Mouse (Mus musculus) neural tube, embryonic 10.5 days (tissue): ENCODE results near the gene Enah.

Source experiments
- DNase-seq: peaks from one replicate; pipeline ENCODE4 v3.0.0-alpha.2; 2017; ENCODE audit warnings: low spot score; ENCODE audit errors: extremely low spot score

The Enah gene

DNA sequence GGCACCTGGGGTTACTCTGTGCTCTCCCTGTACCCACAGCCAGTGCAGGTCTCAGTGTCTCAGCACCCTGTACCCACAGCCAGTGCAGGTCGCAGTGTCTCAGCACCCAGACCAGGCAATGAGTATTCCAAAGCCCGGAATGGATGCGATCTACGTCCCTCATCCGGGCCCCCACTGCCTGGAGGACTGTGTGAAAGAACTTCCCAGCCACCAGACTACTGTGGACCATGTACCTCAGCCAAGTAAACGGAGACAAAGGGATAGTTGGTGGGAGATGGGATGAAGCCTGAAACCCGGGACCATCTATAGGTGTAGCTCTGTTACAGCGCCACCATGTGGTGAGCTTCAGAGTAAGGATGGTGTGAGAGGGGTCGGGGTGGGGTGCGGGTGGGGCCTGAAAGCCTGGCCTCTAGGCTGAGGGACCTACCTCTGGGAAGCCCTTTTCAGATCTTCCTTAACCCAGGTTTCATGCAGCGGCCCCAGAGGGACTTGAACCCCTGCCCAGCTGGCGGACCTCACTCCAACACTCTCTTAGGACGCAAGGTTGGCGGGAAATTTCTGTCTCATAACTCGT, 139.0 kb downstream of the Enah start:
- no peak for DNase-seq

DNA sequence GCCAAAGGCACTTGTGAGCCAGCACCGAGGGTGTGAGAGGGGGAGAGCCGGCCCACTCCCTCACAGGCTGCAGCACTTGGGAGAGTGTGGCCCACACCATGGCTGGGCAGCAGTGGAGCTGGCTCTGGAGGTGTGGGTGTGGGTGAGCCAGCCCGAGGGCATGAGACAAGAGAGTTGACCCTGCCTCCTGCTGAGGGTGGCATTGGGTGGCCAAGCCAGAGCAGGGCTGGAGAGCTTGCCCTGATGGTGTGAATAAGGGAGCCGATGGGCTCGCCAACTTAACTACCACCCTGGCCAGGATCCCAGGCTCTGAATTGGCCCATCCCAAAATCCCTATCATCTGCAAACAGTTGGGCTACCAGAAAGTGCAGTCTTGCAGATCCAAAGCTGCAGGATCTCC, 141.4 kb downstream of the Enah start:
- DNase-seq, result no peak

DNA sequence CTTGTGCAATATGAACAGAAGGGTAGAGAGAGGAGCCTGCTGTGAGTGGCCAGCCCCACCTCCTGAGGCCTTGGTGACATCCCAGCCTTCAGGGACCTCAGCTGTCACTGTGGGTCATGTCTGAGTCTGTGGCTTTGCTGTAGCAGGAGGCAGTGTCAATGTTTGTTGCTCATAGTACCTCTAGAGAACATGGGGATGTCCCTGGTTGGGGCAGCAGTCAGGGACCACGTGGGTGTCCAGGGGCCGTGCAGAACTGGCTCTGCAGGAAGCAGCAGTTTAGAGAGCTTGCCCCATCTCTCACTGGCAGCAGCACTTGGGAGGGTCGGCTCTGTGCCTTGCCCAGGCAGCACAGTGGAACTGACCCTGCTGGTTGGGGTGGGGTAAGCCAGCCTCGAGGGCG, 142.7 kb downstream of the Enah start:
- no peak for DNase-seq

DNA sequence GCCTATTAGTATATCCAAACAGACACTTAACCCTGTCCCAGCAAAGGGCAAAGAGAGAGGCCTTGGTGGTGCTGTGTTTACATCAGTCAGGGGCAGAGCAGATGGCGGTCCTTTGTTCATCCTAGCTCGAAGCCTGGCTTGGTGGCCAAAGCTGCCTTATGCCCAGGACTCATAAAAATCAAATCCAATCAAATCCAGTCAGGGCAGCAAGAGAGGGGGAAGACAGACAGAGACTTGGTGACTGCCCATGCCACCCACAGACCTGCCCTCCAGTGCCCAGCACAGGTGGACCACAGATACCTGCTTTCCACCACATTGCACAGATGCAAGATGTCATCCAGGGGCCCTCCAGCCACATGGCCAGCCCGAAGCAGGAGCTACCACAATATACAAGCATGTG, 143.1 kb downstream of the Enah start:
- DNase-seq, result no peak

DNA sequence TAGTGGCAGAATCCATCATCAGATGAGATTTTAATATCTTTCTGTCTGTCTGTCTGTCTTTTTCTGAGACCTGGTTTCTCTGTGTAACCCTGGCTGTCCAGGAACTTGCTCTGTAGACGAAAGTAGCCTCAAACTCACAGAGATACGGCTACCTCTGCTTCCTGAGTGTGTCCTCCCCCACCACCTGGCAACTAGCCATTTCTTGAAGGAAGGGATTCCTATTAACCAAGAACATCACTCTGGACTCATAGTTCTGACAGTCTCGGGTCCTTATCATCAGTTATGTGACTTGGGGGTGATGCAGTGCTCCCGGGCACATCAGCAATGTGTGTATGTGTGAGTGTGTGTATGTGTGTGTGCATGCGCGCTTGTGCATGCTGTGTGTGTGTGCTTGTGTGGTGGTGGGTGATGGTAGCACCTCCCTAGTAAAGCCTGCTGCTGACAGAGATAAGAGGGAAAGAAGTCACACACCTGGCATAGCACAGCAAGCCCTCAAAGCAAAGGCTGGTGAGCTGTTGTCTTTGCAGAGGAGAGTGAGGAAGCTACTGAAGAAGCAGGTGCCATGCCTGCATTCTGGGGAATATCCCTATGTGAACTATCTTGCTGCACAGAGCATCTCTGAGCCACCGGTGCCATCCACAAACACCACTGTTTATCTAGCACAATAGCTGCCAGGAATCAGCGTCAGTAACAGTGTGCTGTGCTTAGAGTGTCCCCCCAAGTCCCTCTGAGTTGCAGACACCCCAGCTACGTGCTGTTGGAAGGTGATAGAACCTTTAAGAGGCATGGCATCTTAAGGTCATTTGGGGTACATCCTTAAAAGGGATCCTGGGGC, 146.5 kb downstream of the Enah start:
- DNase-seq, result no peak

DNA sequence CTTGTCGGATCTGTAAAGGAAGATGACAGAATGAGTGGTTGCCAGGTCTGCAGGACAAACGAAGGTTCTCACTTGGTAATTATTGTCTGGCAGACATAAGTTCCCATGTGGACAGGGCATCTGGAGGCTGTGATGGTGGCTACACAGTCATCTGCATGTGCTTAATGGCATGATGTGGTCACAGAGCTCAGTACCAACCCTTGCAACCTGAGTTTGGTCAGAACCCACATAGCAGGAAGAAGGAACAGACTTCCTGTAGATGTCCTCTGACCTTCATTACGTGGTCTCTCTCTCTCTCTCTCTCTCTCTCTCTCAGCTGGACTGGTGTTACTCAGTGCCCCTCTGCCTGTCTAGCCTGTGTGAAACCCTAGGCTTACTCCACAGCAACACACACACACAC, 147.2 kb downstream of the Enah start:
- DNase-seq, result no peak

DNA sequence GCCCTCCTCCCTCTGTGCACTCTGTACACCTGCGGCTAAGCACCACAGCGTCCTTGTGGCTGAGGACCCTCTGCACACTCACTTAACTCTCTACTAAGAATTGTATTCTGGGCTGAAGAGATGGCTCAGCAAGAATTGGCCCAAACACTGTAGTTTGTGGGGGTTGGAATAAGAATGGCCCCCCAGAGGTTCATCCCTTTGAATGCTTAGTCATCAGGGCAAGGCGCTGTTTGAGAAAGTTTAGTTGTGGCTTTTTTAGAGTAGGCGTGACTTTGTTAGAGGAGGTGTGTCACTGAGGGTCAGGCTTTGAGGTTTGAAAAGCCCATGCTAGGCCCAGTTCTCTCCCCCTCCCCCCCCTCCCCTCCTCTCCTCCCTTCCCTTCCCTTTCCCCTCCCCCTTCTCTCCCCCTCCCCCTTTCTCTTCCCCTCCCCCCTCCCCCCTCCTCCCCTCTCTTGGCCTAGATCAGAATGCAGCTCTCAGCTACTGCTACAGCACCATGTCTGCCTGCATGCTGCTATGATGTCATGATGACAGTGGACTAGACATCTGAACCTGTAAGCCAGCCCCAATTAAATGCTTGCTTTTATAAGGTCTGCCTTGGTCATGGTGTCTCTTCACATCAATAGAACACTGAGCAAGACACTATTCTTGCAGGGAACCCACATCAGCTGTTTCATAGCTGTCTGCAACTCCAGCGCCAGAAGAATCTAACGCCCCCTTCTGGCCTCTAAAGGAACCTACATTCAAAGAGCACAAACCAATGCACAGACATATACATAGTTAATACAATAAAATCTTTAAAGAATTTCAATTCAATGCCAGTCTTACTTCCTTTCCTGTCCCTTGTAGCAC, 153.1 kb downstream of the Enah start:
- no peak for DNase-seq

DNA sequence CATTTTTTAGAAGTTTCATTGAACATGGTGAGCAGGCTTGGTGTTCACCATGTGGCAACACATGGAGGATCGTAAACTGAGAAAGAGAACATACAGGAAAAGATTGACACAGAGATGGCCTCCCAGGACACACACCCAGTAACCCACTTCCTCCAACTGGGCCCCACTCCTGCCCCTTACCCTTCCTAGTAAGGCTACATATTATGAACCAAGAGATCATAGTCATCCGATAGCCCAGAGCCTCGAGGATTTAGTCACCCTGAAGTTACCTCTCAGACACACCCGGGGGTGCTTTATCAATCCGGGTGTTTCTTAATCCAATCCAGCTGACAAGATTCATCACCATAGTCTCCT, 153.9 kb downstream of the Enah start:
- no peak for DNase-seq

DNA sequence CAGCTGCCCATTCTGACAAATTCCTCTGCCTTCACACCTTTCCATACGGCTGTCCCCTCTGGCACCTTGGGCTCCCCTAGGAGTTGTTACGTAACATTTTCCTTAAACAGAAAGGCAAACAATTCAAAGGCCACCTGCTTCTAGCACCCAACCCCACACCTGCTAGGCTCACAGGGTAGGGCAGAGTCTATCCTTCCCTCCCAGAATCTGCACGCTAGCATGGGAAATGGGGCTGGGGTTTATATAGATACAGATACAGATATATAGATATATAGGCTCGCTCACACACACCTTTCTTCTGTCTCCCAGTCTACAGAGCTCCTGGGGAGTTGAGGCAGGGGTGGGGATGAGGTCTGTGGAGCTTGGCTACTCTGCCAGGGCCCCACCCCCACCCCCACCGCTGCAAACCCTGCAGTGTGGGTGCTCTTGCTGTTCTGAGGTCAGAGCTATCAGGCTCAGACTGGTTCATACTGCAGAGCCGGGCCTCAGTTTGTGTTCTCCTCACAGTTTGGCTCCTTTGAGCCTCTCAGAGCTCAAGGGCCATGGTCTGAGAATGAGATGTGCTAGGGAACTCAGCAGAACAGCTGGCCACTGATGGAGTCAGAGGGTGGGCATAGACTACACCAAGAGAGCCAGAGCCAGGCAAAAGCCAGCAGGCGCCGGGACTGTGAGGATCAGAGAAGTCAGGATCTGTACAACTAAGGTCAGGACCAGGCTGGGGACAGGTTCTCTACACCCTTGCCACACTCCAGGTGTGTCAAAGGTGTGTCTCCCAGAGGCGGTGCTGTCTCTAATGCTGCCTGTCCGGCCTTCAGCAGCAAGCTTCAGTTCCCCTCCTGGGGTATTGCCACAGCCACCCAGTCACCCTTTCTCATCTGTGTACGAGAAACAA, 154.6 kb downstream of the Enah start:
- no peak for DNase-seq

DNA sequence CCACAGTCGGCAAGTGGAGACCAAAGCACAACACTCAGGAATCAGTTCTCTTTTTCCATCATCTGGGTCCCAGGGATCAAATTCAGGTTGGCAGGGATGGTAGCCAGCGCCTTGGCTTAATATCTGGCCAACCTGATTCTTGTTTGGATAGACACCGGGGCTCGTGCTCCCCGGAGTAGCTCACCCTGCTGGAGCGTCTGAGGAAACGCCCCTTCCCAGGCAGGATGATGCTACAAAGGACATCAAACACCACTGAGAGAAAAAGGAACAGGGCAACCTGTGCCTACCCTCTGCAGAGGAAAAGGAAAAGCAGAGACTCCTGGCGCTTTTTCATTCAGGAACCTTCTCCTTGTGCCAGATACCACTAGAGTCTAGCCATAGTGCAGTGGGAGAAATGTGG, 156.4 kb downstream of the Enah start:
- no peak for DNase-seq

DNA sequence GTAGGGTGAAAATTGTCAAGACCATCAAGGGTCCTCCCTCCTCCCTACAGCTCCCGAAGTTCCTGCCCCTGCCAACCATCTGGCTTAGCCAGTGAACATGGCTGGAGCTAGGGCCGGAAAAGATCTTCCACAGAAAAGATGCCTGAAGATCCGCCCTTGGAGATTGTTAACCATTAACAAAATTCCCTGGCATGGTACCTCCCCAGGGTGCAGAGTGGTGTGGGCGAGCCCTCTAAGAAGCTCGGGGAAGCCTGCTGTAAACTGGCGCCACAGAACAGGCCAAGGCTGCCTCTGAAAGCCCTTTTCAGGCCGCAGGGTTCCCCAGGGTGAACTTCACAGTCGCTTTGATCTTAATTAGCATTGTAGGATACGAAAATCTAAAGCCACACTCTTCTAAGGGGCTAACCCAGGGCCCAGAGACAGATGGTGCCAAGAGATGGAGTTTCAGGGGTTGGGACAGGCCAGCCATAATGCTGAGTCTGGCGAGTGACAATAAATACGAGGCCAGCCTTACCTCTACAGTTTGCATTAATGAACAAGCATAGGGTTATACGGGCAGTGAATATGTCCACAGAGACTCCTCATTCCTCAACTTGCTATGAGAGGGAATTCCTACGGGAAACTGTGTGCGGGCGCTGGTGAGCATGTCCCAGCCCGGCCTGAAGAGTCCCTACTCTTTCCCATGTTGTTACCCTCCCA, 157.0 kb downstream of the Enah start:
- DNase-seq, result no peak

DNA sequence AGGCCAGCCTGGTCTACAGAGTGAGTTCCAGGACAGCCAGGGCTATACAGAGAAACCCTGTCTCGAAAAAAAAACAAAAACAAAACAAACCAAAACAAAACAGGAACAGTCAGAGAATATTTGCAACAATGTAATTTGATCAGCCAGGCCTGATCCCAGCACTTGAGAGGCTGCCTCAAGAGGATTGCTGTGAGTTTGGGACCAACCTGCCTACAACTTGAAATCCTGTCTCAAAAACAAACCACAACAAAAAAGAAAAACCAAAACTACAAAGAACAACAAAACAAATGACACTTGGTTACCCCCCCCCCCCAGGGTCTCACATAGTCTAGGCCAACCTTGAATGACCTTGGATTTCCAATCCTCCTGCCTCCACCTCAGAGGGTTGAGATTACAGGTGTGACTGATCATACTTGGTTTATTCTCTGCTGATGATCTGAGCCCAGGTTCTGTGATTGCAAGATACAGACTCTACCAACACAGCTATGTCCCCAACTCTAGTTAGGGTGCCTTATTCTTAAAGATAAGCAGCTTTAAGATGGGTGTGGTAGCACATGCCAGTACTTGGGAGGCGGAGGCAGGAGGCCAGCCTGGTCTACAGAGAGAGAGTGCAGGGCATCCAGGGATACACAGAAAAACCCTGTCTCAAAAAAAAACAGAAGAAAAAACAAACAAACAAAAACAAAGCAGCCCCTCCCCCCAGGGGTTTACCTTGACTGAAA, 158.4 kb downstream of the Enah start:
- no peak for DNase-seq

DNA sequence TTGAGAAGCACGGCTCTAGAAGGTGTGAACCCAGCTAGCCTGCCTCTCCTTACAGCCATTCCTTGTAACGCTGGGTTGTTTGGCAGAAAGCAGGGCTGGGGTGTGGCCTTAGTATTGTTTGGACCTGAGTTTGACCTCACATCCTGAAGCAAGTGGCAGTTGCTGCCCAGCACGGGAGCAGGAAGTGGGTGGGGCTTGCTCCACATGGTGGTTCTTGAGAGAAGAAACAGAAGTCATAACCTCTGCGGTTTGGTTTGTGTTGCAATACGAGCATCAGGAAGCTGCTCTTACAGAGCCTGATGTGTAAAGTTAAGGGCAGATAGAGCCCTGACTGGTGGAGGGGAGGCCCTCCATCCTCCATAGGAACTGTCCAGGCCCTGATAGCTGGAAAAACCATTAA, 159.1 kb downstream of the Enah start:
- peak; percentile 31 for DNase-seq

DNA sequence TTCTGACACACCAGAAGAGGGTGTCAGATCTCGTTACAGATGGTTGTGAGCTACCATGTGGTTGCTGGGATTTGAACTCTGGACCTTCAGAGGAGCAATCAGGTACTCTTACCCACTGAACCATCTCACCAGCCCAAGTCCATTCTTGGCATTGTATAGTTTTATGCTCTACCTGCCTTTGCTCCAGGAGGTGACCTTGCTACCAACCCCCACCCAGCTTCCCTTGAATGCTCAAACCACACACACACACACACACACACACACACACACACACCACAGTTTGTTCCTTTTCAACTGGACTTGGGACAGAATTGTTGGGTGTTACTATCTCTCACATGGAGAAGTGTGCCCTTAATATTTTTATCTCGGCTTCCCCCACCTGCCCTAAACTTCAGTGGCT, 163.5 kb downstream of the Enah start:
- DNase-seq, result no peak

DNA sequence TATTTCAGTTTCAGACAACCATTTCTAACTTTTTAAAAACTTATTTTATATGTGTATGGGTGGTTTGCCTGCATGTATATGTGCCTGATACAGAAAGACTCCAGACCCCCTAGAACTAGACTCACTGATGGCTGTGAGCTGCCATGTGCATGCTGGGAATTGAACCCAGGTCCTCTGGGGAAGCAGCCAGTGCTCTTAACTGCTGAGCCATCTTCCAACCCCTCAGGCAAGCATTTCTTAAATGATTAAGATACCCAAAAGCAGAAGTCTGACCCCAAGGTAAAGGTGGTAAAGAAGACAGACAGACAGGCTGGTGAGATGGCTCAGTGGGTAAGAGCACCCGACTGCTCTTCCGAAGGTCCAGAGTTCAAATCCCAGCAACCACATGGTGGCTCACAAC, 165.0 kb downstream of the Enah start:
- no peak for DNase-seq

DNA sequence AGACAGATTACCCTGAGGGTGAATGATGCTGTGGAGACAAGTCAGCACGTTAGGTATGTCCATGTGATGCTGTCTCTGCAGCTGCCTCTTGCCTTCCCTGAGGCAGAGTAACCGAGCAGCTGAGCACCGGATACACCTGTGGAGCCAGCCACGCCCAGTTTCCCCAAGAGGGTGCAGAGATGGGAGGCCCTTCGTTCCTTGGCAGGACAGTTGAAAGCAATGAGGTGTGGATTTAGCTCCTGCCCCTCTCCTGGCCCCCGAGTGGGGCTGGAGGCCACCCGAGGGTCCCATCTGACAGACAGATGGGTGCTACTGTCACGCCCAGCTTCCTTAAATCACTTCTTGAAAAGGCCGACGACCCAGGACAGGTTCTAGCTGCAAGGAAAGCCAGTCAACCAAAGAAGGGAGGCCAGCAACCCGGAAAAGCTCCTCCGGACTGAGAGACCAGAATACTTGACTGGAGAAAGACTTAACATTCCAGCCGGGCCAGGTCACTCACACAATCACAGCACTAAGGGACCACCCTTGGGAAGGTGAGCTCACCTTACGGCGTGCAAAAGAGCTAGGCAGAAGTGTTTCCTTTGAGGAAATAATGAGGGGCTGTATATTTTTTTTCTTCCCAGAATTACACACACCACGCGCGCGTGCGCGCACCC, 166.6 kb downstream of the Enah start:
- peak; percentile 31 for DNase-seq

DNA sequence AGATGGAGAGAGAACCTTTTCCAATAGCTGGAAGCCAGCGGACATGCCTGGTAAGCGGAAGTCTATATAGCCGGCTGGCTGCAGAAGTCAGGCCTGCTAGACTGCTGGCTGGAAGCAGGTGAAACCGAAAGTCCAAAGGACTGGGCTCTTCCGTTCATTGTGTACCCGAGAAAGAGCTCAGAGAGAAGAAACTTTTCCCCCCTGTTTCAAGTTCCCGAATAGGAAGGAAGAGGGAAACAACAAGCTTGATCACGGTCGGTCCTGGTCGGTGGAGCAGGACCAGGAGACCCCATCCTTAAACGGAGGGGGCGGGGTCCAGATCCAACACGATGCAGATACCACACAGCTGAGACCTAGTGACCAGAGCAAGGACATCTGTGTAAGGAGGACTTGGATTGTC, 167.3 kb downstream of the Enah start:
- DNase-seq, result no peak

DNA sequence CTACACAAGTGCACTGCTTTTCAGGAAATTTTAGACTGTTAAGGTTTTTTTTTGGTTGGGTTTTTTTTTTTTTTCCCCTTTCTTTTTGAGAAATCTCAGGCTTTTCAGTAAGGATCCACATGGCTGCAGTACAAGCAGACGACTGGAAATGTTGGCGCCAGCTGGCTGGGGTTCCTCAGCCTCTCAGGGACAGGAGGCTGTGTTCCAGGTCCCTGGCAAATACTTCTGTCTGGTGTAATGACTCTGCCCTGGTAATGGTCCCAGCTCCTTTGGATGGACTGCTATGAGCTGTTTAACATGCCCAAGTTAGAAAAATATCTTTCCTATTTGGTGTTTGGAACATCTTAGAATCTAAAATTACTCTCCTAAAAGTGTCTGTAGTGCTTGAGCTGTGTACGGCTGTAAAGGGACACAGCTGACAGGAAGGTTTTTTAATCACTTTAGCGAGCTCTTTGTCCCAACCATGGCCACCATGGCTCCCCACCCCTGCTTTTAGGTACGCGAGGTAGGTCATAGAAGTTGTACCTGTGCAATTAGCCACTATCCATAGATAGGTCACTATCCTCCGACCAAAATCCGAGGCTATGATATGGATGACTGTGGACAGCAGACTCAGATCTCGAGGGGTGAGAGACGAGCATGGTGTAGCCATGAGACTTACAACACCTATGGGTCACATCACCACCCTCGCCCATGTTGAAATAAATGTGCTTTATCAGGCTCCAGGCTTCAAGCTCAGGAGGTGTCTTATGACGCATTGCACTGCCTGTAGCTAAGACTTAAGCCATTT, 168.1 kb downstream of the Enah start:
- DNase-seq, result no peak

DNA sequence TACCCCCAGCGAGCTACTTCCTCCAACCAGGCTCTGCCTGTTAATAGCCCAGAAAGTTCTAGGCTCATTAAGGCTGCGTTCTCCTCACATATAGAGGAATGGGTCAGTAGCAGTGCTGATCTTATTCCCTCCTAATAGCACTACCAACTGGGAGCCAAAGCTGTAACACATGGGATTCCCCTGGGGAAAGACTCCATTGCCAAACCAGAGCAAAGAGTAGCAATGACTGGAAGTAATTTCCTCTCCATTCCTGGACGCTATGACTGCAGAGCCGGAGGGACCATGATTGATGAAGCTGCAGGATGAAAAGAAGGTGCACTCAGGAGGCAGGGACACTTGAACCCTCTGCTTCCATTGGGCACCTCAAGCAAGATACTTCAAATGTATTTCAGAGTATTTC, 169.3 kb downstream of the Enah start:
- no peak for DNase-seq
